Mouse (Mus musculus) c-Kit-positive CD71-positive TER-119-negative erythroid progenitor cells, embryonic 14.5 days (primary cell): ENCODE results near the gene Pitpnm2.

Source experiments
- DNase-seq: peaks from one replicate; pipeline ENCODE4 v3.0.0-alpha.2; 2013; ENCODE audit warnings: low read depth

Gene Pitpnm2

DNA sequence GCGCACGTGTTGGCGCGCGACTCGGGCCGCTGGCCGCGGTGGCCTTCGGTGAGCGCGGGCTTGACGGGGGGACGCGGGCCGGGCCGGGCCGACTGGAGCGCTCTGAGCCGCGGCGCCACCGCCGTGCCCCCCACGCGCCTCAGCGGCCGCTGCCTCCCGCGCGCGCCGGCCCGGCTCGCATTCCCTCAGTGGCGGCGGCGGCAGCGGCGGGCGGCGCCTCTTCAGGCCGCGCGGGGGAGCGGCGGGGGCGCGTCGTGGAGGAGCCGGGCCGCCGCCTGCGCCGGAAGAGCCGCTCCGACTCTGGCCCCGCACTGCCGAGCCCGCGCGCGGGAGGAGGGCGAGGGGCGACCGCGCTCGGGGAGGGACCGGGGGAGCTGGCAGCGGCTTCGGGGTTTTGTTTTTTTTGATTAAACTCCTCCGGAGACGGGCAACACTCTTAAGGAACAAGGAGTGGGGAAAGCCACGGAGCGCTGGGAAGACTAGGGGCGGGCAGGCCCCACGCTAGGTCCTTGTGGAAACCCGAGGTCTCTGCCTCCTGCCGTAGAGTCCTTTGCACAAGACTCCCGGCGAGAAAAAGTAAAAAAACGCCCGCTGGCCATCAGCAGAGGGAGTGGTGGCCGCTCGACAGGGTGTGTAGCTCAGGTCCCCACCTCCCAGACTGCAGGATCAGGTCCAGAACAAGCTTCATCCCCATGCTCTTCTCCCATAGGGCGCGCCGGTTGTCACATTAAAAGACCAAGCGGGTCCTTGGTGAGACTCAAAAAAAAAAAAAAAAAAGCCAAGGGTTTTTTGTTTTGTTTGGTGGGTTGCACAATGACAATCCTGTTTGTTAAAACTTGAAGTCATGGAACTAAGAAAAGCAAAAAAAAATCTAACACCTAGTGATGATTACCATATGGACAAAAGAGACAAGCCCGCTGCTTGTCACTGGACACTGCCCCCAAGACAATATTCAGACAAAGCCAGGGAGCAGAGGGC is at the start of gene Pitpnm2:
TSS of gene Pitpnm2 (minus strand) at position 147 of the 978 bp plus-strand sequence.
- no peak for DNase-seq

DNA sequence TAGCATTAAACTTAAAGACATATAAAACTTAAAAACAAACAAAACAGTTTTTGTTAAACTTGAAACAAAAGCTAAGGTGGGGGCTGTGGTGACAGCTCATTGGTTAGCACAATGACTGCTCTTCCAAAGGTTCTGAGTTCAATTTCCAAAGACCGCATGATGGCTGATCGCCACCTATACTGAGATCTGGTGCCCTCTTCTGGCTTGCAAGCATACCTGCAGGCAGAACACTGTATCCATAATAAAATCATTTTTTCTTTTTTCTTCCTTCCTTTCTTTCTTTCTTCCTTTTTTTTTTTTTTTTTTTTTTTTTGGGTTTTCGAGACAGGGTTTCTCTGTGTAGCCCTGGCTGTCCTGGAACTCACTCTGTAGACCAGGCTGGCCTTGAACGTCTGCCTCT is 49.7 kb upstream of the Pitpnm2 start:
- peak; percentile 33 for DNase-seq

GRCm38 (mm10) chr5:124296475-124296874 is 46.9 kb upstream of the Pitpnm2 start:
- no peak for DNase-seq

DNA sequence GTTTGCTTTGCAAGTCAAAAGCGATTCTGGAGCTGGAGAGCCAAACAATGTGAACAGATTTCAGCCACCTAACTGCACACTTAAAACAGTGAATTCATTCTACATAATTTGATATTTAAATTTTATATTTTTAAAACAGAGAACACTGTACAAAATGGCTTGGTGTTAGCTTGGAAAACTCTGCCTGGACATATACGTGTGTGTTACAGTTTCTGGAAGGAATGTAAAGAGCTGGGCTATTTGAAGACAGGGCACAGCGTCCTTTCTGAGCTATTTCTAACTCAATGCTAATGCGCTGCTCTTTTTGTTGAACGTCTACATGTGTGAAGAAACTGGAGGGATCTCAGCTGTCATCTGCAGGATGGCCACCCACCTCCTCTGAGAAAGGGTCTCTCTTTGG is 44.4 kb upstream of the Pitpnm2 start:
- no peak for DNase-seq

DNA sequence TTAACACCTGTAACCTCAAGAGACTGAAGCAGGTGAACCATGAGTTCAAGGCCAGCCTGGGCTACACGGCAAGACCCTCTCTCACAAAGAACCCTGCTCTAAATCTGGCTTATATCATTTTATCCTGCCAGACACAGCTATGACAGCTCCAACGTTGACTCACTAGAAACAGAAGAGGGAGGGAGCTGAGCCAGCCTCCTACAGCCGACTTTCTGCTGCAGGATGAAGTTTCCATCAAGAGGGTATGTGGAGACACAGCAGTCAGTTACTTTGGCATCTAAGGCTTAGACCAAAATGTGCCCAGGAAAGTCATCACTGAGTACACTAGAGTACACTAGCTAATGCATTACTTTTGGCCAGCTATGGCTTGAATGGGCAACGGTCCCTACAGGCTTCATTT is 40.7 kb upstream of the Pitpnm2 start:
- no peak for DNase-seq

GRCm38 (mm10) chr5:124287616-124288247 is 38.2 kb upstream of the Pitpnm2 start:
- DNase-seq, result no peak

DNA sequence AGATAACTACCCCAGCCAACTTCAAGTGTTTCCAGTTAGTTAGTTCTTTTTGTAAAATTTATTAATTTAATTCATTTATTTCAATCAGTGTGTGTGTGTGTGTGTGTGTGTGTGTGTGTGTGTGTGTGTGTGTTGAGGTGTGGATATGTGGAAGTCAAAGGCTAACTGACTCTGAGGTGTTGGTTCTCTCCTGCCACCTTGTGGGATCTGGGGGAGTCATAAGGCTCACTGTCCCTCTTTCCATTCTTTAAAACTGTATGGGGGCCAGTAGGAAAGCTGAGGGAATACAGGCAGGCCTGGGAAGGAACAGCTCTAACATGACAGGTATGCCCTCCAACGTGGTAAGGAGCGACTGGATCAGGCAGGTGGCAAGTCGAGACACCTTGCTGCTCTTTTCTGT is 34.8 kb upstream of the Pitpnm2 start:
- no peak for DNase-seq

DNA sequence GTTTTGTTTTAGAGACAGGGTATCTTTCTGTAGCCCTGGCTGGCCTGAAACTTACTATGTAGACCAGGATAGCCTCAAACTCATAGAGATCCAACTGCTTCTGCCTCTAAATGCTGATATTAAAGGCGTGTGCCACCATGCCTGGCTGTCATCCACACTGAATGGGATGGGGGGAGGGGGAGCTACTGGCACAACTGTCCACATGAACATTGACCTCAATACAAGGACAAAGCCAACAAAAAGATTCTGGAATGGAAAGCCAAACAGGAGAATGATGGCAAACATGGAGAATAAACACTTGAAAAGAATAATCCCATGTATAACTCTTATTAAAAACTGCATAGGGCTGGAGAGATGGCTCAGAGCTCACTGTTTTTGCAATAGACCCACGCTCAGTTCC is 33.3 kb upstream of the Pitpnm2 start:
- no peak for DNase-seq

DNA sequence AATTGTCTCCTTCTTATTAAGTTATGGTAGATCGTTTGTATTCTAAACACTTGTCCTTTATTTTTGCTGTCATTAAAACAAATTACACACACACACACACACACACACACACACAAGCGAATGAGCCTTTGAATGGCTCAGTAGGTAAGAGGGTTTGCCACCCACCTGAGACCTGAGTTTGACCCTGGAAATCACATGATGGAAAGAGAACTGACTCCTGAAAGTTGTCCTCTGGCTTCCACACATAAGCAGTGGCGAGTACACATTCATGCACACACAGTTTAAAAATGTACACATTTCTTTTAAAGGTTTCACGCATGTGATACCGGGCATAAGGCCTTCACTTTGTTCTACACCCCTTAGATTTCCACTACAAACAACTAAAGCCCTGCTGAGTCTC is 20.7 kb upstream of the Pitpnm2 start:
- no peak for DNase-seq

DNA sequence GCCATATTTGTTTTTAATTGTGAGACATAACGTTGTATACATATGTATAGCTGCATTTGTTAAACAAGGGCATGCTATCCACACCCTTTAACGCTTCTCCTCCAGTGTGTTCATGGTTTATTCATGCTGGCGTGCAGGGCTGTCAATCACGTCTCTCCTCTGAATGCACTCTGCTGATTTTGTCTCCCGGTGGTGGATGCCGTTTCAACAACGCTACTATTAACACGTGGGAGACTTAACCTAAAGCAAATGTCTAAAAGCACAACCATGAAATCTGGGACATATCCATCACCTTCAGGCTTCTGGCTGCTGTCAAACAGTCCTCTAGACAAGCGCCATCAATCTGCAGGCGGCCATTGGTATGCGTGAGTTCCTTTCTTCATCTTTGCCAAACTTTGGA is 20.1 kb upstream of the Pitpnm2 start:
- DNase-seq, result no peak

- DNase-seq, result no peak
Observed at GRCm38 (mm10) chr5:124267652-124268051, 18.1 kb upstream of the Pitpnm2 start.

- no peak for DNase-seq
Observed at GRCm38 (mm10) chr5:124266821-124267220, 17.3 kb upstream of the Pitpnm2 start.

DNA sequence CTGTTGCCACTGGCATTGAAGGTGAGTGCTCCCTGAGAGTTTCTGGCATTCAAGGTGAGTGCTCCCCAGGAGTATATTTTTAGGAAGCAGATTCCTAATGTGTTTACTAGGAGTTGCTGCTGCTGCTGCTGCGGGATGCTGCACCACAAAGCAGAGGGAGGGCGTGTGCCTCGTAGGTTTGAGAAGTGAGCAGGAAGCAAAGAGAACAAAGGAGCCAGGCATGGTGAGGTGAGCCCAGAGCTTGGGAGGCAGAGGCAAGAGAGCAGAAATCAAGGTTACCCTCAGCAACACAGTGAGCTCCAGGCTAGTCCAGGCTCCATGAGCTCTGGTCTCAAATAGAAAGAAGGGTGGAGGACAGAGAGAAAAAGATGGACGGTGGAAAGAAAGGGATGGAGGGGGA is 13.7 kb upstream of the Pitpnm2 start:
- DNase-seq, result no peak

DNA sequence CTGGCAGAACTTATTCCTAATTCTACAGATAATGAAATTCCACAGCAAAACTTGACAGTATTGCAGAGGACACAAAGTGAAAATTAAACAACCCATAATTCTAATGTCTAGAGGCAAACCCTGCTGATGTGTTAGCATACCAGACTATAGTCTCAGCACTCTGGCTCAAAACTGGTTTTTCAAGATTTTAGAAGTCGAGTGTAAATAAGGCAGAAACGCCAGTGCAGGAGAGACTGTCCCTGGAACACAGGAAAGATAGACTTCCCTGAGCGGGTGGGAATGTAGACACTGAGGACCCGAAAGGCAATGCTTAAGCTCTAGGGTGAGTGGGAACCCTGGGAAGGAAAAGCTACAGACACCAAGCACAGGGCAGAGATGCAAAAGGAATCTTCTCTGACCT is 12.5 kb upstream of the Pitpnm2 start:
- no peak for DNase-seq

GRCm38 (mm10) chr5:124259133-124259532 is 9.6 kb upstream of the Pitpnm2 start:
- DNase-seq, result no peak

DNA sequence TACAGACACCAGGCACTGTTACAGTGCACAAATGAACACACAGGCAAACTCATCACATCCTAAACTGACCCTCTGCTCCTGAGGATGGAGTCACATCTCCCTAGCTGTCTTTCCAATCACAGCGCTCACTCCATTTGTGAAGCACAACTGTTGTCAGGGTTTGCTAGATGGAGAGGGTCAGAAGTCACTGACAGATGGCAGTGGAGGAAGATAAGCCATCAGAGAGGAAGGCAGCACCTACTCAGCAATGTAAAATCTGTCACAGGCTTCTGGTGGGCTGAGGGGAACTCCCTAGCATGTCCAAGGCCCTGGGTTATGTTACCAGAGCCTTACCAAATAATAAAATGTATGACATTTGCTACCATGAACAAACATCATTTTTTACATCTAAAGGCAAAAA is 8.5 kb upstream of the Pitpnm2 start:
- DNase-seq, result no peak

DNA sequence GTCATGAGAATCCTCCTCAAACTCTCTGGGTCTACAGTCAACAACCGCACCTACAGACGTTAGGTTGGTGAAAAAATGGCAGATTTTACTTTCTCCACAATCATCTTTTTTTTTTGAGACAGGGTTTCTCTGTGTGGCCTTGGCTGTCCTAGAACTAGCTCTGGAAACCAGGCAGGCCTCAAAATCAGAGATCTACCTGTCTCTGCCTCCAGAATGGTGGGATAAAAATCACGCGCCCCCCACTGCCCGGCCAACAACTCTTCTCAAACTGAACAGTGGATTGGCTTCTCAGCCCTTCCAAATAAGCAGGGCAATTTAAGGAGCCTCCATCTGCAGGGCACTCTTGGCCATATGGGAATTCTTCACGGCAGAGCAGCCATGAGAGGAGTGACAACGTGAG is 5.6 kb upstream of the Pitpnm2 start:
- no peak for DNase-seq

DNA sequence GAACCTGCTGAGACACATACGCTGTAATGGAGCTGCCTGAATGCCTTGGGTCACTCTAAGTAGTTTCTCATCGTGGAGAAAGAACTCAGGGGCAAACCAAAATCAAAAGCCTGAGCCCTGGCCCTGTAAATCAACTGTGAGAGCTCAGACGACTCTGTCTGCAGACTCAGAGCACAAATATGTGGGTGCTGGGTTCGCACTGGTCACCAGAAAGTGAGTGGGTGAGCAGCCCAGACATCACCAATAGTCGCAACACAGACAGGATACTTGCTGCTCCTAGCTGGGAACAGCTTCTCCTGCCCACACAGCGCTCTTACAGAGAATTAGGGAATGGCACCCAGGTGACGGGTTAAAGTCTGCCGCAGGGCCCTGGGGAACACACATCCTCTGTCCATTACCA is 4.0 kb upstream of the Pitpnm2 start:
- no peak for DNase-seq

- no peak for DNase-seq
Observed at GRCm38 (mm10) chr5:124252580-124253320, 3.2 kb upstream of the Pitpnm2 start.

- DNase-seq, result no peak
Observed at GRCm38 (mm10) chr5:124251070-124251469, 1.5 kb upstream of the Pitpnm2 start.

- no peak for DNase-seq
Observed at GRCm38 (mm10) chr5:124248845-124249613, 531 bp downstream of the Pitpnm2 start.
